Mouse (Mus musculus) kidney, embryonic 15.5 days (tissue): ENCODE measurements around the gene Pde10a. TPM values are rescaled to one million over a fixed set of nuclear protein-coding genes. Genes with fewer than 3 reads are reported as not detected.

Source experiments
- ATAC-seq: fragments of 200-750 bp; cut with Nextera tagmentation; replicated peaks from 2 replicates; pipeline ENCODE4 v1.8.0; 2017; ENCODE audit warnings: moderate TSS enrichment; ENCODE audit not compliant: low FRiP score
- H3K27ac ChIP-seq: fragments of 300-500 bp; sonication (generic); 2 replicates; pipeline ENCODE4 v1.5.1; 2015; ENCODE audit warnings: mild to moderate bottlenecking, inconsistent platforms
- H3K27me3 ChIP-seq: fragments of 300-500 bp; sonication (generic); 2 replicates; pipeline ENCODE4 v1.6.1; 2015; ENCODE audit warnings: inconsistent platforms
- H3K36me3 ChIP-seq: fragments of 300-500 bp; sonication (generic); 2 replicates; pipeline ENCODE4 v1.6.1; 2015; ENCODE audit warnings: inconsistent platforms
- H3K4me1 ChIP-seq: fragments of 300-500 bp; sonication (generic); 2 replicates; pipeline ENCODE4 v1.6.1; 2015; ENCODE audit warnings: inconsistent platforms
- H3K4me2 ChIP-seq: fragments of 300-500 bp; sonication (generic); 2 replicates; pipeline ENCODE4 v1.6.1; 2015; ENCODE audit warnings: moderate library complexity, mild to moderate bottlenecking, inconsistent platforms
- H3K4me3 ChIP-seq: fragments of 300-500 bp; sonication (generic); replicated peaks from 2 replicates; pipeline ENCODE4 v1.5.1; 2015; ENCODE audit warnings: mild to moderate bottlenecking, inconsistent platforms
- H3K9ac ChIP-seq: fragments of 300-500 bp; sonication (generic); 2 replicates; pipeline ENCODE4 v1.6.1; 2015; ENCODE audit warnings: mild to moderate bottlenecking, inconsistent platforms
- H3K9me3 ChIP-seq: fragments of 300-500 bp; sonication (generic); replicated peaks from 2 replicates; pipeline ENCODE4 v1.6.1; 2016; ENCODE audit warnings: inconsistent platforms
- WGBS: fragments of 180-500 bp; shearing (Covaris S2); methylation state at CpG from one replicate; pipeline ENCODE4 v1.1.7; 2015; ENCODE audit warnings: mixed read lengths; 5-methylcytosine and 5-hydroxymethylcytosine counted together
- polyA plus RNA-seq: library from polyadenylated mRNA; unstranded; fragments of >200 nt; fragmentation: Nextera tagmentation; extraction: Ambion mirVana; gene quantifications from 2 replicates; pipeline ENCODE4 v1.2.1, GENCODE M21; 2015

Gene Pde10a
- polyA plus RNA-seq, 1 experiment from 2014 or later = 2.2 TPM

DNA sequence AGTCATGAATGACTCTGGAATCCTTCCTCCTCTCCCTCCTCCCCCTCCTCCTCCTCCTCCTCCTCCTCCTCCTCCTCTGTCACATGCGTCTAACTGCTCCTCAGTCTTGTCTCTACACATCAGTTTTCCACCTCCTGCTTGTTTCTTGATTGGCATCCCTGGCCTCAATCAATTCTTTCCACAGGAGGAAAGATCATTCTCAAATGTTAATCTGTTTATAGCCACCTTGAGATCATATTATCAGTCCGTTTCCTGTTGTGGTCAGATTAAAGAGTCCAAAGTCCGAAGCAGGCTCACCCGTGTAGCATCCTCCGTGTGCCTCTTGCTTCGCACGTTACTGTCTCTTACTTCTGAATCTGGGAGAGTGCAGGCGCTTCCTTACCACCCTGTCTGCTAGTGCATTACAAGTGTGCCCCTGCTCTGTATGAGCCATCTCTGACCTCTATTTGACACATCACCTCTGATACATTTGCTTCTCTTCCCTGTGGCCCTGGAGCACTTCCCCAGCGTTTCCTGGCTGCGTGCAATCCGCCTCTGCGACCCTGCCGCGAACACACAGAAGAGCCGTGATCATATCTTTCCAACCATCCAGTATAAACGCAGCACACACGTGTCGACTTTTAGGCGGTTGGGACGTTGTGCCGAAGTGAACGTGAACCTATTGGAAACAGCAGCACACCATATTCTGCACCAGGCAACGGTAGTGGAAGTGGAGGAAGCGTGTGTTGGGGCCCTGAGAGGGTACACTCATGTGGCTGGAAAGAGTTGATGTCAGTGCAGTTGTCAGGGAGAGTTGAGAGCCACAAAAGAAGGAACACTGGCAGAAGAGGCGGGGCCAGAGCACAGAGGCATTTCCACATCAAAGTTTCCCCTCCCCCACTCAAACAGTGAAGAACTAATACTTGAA lies 342.4 kb downstream of the Pde10a start:
- H3K4me3 ChIP-seq = no peak overlapping the region
- H3K4me2 ChIP-seq = no peak overlapping the region
- ATAC-seq = no peak
- H3K27me3 ChIP-seq = no peaks in the 10 kb centered on the region
- no peaks in the 10 kb centered on the region for H3K36me3 ChIP-seq
- H3K9ac ChIP-seq = no peak overlapping the region
- H3K27ac ChIP-seq = peak overlapping the region; percentile 10
- H3K9me3 ChIP-seq = no peaks in the 10 kb centered on the region
- WGBS = 74% methylated on average over 25 of the region's 25 CpGs
- H3K4me1 ChIP-seq = peaks cover 44% of the 10 kb centered on the region

DNA sequence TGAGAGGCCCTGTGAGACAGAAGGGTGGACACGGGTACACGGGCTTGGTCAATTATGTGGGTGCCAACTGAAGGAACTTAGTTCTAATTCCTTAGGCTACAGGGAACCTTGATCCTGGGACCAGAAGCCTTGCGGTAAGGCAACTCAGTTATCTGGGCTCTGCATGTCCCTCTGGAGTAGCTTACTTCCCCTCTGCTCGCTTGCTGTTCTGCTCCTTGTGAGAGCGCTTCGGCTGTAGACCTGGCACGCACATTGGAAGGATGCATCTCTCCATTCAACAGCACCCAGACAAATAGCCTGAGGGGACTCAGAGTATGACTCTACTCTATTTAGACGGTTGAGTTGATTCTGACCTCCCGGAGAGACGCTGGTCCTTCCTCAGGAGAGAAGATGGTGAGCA lies 344.1 kb downstream of the Pde10a start:
- H3K4me3 ChIP-seq = no peak overlapping the region
- no peak overlapping the region for H3K27ac ChIP-seq
- no peaks in the 10 kb centered on the region for H3K9me3 ChIP-seq
- no peak overlapping the region for H3K9ac ChIP-seq
- WGBS = 88% methylated on average over 10 of the region's 10 CpGs
- peaks cover 45% of the 10 kb centered on the region for H3K4me1 ChIP-seq
- ATAC-seq = no peak
- H3K4me2 ChIP-seq = no peak overlapping the region
- H3K36me3 ChIP-seq = no peaks in the 10 kb centered on the region
- no peaks in the 10 kb centered on the region for H3K27me3 ChIP-seq

GRCm38 (mm10) chr17:8870848-8871247 lies 345.7 kb downstream of the Pde10a start:
- no peak overlapping the region for H3K4me3 ChIP-seq
- peaks cover 39% of the 10 kb centered on the region for H3K4me1 ChIP-seq
- no peaks in the 10 kb centered on the region for H3K36me3 ChIP-seq
- no peak for ATAC-seq
- no peak overlapping the region for H3K27ac ChIP-seq
- H3K4me2 ChIP-seq = no peak overlapping the region
- no peak overlapping the region for H3K9ac ChIP-seq
- H3K27me3 ChIP-seq = no peaks in the 10 kb centered on the region
- WGBS = 41% methylated on average over 7 of the region's 7 CpGs
- no peaks in the 10 kb centered on the region for H3K9me3 ChIP-seq

- whole genome bisulfite sequencing = 88% methylated on average over 7 of the region's 7 CpGs
- Histone ChIP-seq H3K4me2 (no peak overlapping the region), H3K4me1 (peaks cover 35% of the 10 kb centered on the region), H3K9ac (no peak overlapping the region), H3K9me3 (no peaks in the 10 kb centered on the region), H3K36me3 (no peaks in the 10 kb centered on the region), H3K4me3 (no peak overlapping the region), H3K27me3 (no peaks in the 10 kb centered on the region), H3K27ac (no peak overlapping the region)
- ATAC-seq = no peak
Measured at GRCm38 (mm10) chr17:8871396-8871795, 346.2 kb downstream of the Pde10a start.

GRCm38 (mm10) chr17:8871997-8872593 lies 346.9 kb downstream of the Pde10a start:
- no peak; the same call in 1 of the 2 replicates for ATAC-seq
- no peaks in the 10 kb centered on the region for H3K9me3 ChIP-seq
- H3K4me1 ChIP-seq = peaks cover 29% of the 10 kb centered on the region
- no peak overlapping the region for H3K4me3 ChIP-seq
- 32% methylated on average over 12 of the region's 12 CpGs for WGBS
- no peak overlapping the region for H3K9ac ChIP-seq
- 0 out of 2 replicates have a peak overlapping the region, but pooled peaks have one; percentile 5 for H3K4me2 ChIP-seq
- no peaks in the 10 kb centered on the region for H3K27me3 ChIP-seq
- no peaks in the 10 kb centered on the region for H3K36me3 ChIP-seq
- no peak overlapping the region for H3K27ac ChIP-seq

GRCm38 (mm10) chr17:8872611-8873010 lies 347.4 kb downstream of the Pde10a start:
- no peaks in the 10 kb centered on the region for H3K36me3 ChIP-seq
- H3K4me1 ChIP-seq = peaks cover 26% of the 10 kb centered on the region
- no peaks in the 10 kb centered on the region for H3K27me3 ChIP-seq
- no peaks in the 10 kb centered on the region for H3K9me3 ChIP-seq
- no peak for ATAC-seq
- no peak overlapping the region for H3K27ac ChIP-seq
- no peak overlapping the region for H3K4me3 ChIP-seq
- H3K4me2 ChIP-seq = no peak overlapping the region
- no peak overlapping the region for H3K9ac ChIP-seq
- whole genome bisulfite sequencing = 50% methylated on average over 8 of the region's 8 CpGs

- Histone ChIP-seq H3K4me1 (no peaks in the 10 kb centered on the region), H3K27me3 (no peaks in the 10 kb centered on the region), H3K9me3 (no peaks in the 10 kb centered on the region), H3K4me3 (no peak overlapping the region), H3K36me3 (no peaks in the 10 kb centered on the region), H3K9ac (no peak overlapping the region), H3K27ac (no peak overlapping the region), H3K4me2 (no peak overlapping the region)
- 75% methylated on average over 1 of the region's 1 CpGs for WGBS
- no peak for ATAC-seq
Measured at GRCm38 (mm10) chr17:8878056-8878455, 352.9 kb downstream of the Pde10a start.

DNA sequence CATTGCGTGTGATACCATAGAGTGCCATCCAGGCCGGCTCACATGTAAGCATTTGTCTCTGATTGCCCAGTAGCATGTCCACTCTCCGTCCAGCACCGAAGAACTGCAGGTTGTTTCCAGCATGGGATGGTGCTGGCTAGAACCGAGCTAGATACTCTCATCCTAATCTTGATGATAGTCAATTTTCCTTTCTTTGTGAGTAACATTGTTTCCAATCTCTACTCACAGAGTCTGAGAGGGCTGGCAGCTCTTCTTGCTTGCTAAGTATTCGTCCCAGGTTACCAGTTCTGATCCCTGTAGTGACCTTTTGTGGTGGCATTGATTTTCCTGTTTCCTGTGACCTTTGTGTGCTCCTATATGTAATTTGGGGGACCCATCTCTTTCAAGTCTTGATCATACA lies 356.5 kb downstream of the Pde10a start:
- Histone ChIP-seq H3K9ac (no peak overlapping the region), H3K4me1 (no peaks in the 10 kb centered on the region), H3K4me3 (no peak overlapping the region), H3K27me3 (no peaks in the 10 kb centered on the region), H3K27ac (no peak overlapping the region), H3K36me3 (no peaks in the 10 kb centered on the region), H3K9me3 (no peaks in the 10 kb centered on the region), H3K4me2 (no peak overlapping the region)
- WGBS = 90% methylated on average over 6 of the region's 6 CpGs
- ATAC-seq = no peak

GRCm38 (mm10) chr17:8884691-8885090 lies 359.5 kb downstream of the Pde10a start:
- ATAC-seq = no peak
- no peaks in the 10 kb centered on the region for H3K4me1 ChIP-seq
- no peaks in the 10 kb centered on the region for H3K36me3 ChIP-seq
- no peak overlapping the region for H3K9ac ChIP-seq
- H3K4me2 ChIP-seq = no peak overlapping the region
- H3K27me3 ChIP-seq = no peaks in the 10 kb centered on the region
- 88% methylated on average over 5 of the region's 5 CpGs for WGBS
- H3K27ac ChIP-seq = no peak overlapping the region
- H3K4me3 ChIP-seq = no peak overlapping the region
- no peaks in the 10 kb centered on the region for H3K9me3 ChIP-seq

DNA sequence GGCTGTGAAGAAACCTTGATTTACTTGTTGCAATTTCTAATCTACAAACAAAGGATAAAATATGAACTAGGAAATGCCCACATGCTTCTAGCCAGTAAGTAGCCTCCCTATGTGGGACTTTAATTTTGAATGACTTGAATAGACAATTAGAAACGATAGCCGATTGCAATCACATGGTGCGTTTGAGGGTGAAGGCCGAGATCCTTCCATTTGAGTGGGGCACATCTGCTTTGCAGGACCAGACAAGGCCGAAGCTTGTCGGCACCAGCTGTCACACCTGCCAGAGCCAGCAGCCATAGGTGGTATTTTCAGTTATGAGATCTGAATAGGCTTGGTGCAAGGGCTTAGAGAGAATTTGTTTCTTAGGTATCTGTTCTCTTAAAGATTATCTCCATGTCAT lies 360.7 kb downstream of the Pde10a start:
- no peaks in the 10 kb centered on the region for H3K36me3 ChIP-seq
- H3K4me2 ChIP-seq = no peak overlapping the region
- H3K27ac ChIP-seq = no peak overlapping the region
- ATAC-seq = no peak
- H3K4me3 ChIP-seq = no peak overlapping the region
- no peak overlapping the region for H3K9ac ChIP-seq
- H3K4me1 ChIP-seq = no peaks in the 10 kb centered on the region
- no peaks in the 10 kb centered on the region for H3K27me3 ChIP-seq
- 94% methylated on average over 6 of the region's 6 CpGs for WGBS
- no peaks in the 10 kb centered on the region for H3K9me3 ChIP-seq

GRCm38 (mm10) chr17:8888105-8888504 lies 362.9 kb downstream of the Pde10a start:
- no peak for ATAC-seq
- 74% methylated on average over 9 of the region's 9 CpGs for WGBS

DNA sequence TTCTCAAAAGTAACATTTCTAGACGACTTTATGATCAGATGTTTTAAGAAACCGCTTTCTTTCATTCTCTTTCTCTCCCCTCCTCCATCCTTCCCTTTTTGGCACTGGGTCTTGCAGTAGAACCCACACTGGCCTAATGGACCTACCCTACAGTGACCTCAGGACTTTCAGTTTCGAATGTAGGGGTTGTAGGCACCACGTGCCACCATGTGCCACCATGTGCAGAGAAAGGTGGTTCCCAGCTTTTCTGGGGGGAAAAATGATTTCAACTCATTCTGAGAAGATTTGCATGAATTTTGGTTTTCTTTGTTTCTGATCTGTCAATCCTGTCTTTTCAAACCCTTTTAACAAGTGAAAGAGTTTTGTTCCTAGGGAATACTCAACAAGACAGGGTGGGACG lies 363.5 kb downstream of the Pde10a start:
- Histone ChIP-seq H3K9me3 (no peaks in the 10 kb centered on the region), H3K4me3 (no peak overlapping the region), H3K36me3 (no peaks in the 10 kb centered on the region), H3K9ac (no peak overlapping the region), H3K4me1 (peaks cover 4% of the 10 kb centered on the region; the same call in 1 of the 2 replicates), H3K4me2 (no peak overlapping the region), H3K27ac (no peak overlapping the region), H3K27me3 (0 out of 2 replicates have a peak, but pooled peaks cover 5% of the 10 kb centered on the region)
- no peak for ATAC-seq
- 87% methylated on average over 5 of the region's 5 CpGs for WGBS

More at GRCm38 (mm10) chr17:8888105-8888504, 362.9 kb downstream of the Pde10a start:
- H3K4me1 ChIP-seq = peaks cover under 1% of the 10 kb centered on the region; the same call in 1 of the 2 replicates
- no peaks in the 10 kb centered on the region for H3K36me3 ChIP-seq
- H3K9ac ChIP-seq = no peak overlapping the region
- 0 out of 2 replicates have a peak, but pooled peaks cover 5% of the 10 kb centered on the region for H3K27me3 ChIP-seq
- H3K4me3 ChIP-seq = no peak overlapping the region
- 0 out of 2 replicates have a peak overlapping the region, but pooled peaks have one; percentile 1 for H3K27ac ChIP-seq
- H3K4me2 ChIP-seq = no peak overlapping the region
- H3K9me3 ChIP-seq = no peaks in the 10 kb centered on the region
